26 mouse cellular contexts compared by ENCODE assay signal in the genomic region with DNA sequence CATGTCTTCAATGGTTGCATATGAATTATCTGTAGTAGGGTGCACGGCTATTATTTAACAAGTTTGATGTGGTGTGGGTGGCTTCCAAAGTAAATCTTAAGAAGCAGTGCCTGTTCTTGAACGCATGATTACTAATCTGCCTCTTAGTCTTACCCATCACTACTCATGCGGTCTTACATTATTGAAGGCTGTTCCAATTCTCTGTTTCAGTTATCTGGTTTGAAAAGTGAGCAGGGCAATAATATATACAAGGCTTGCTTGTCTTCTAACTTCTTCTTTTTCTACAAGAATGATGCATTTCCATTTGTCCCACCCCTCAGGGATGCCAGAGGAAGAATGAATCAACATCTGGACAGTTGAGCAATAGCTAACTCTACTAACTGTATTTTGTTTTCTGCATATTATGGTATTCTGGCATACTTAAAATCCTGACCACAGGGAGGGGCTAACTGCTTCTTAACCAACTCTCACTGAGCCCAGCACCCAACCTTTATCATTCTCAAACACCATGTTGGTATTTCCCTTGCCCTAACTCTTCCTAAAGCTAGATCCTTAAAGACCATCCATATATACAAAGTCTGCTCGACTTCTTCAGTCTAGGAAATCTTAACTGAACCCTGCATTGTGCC. TPM values are rescaled to one million over a fixed set of nuclear protein-coding genes. Genes with fewer than 3 reads are reported as not detected.
DNase-seq lines count a peak whose midpoint lies in the region; ATAC-seq and TF ChIP-seq lines count a peak whose summit lies in the region.
"Had no signal": no experiment of that assay in that cellular context is flagged by ENCODE, and none has a peak within 500 bp of the region (broad histone marks: within the 10 kb centered on the region; RNA-seq: fewer than 3 reads in every experiment).

No protein-coding gene starts in this region.

- intact Hi-C loops in heart, postnatal 10 days (cut with DNase I) = no loop called here

- TF ChIP-seq CTCF in C2C12 (IDR thresholded peaks at IDR 0.05; ENCODE audit: control insufficient read depth, insufficient read depth, insufficient read length) = no peak

- no peaks in the 10 kb centered on the region for H3K79me3 ChIP-seq in C2C12 (ENCODE audit: low read depth)

- H3K27me3 ChIP-seq in C2C12 (ENCODE audit: control insufficient read depth, insufficient read depth, insufficient read length) = no peaks in the 10 kb centered on the region
- H3K27me3 ChIP-seq in intestine, embryonic 15.5 days (replicated peaks) = no peaks in the 10 kb centered on the region
- H3K27me3 ChIP-seq: embryonic facial prominence, embryonic 15.5 days; kidney, embryonic 15.5 days; neural tube, embryonic 13.5 days had no signal

- H3K4me2 ChIP-seq in intestine, embryonic 15.5 days (replicated peaks) = no peak overlapping the region
- H3K4me2 ChIP-seq: embryonic facial prominence, embryonic 15.5 days; forebrain, embryonic 13.5 days; heart, embryonic 11.5 days; kidney, embryonic 15.5 days; neural tube, embryonic 13.5 days had no signal

- no peak overlapping the region for H3K4me3 ChIP-seq in C2C12 (ENCODE audit: insufficient read depth, poor library complexity, severe bottlenecking)
- H3K4me3 ChIP-seq in intestine, embryonic 15.5 days (replicated peaks) = no peak overlapping the region
- H3K4me3 ChIP-seq: embryonic facial prominence, embryonic 15.5 days; forebrain, embryonic 13.5 days; kidney, embryonic 15.5 days; layer of hippocampus, adult 2 months; limb, embryonic 10.5 days; neural tube, embryonic 13.5 days had no signal

- no peaks in the 10 kb centered on the region for H3K36me3 ChIP-seq in C2C12 (ENCODE audit: control insufficient read depth, insufficient read depth)
- no peaks in the 10 kb centered on the region for H3K36me3 ChIP-seq in intestine, embryonic 15.5 days
- H3K36me3 ChIP-seq: embryonic facial prominence, embryonic 15.5 days; kidney, embryonic 15.5 days; limb, embryonic 10.5 days; neural tube, embryonic 13.5 days had no signal

- no peaks in the 10 kb centered on the region for H3K9me3 ChIP-seq in intestine, embryonic 15.5 days
- H3K9me3 ChIP-seq: embryonic facial prominence, embryonic 15.5 days; forebrain, embryonic 13.5 days; kidney, embryonic 15.5 days; limb, embryonic 10.5 days; neural tube, embryonic 13.5 days had no signal

- no peak overlapping the region for H3ac ChIP-seq in C2C12 (ENCODE audit: control insufficient read depth, insufficient read length, low read depth)

- H3K9ac ChIP-seq in intestine, embryonic 15.5 days = no peak overlapping the region
- H3K9ac ChIP-seq: embryonic facial prominence, embryonic 15.5 days; forebrain, embryonic 13.5 days; kidney, embryonic 15.5 days; neural tube, embryonic 13.5 days had no signal

- peak; percentile 84 for DNase-seq in heart, adult 11 months
- no peak for DNase-seq in heart, postnatal 10 days
- DNase-seq in c-Kit-positive CD71-negative TER-119-negative erythroid progenitor cells, embryonic 14.5 days (ENCODE audit: low read depth) = peak; percentile 39
- no peak for DNase-seq in right cerebral cortex, postnatal 25 days
- no peak for DNase-seq in Muller cell, postnatal 12 days (ENCODE audit: inconsistent ontology term)
- DNase-seq: cerebellum, adult 11-12 months; heart, postnatal 4 days; lung, adult 18-20 months; retina, postnatal 1 day; thymus, postnatal 14 days had no signal

- H3K4me1 ChIP-seq in intestine, embryonic 15.5 days (replicated peaks) = no peaks in the 10 kb centered on the region
- H3K4me1 ChIP-seq: embryonic facial prominence, embryonic 15.5 days; forebrain, embryonic 13.5 days; limb, embryonic 10.5 days; neural tube, embryonic 13.5 days had no signal

- no peaks in the 10 kb centered on the region for H3K79me2 ChIP-seq in C2C12 (ENCODE audit: control insufficient read depth, insufficient read depth)

- no peak overlapping the region for H3K27ac ChIP-seq in intestine, embryonic 15.5 days
- H3K27ac ChIP-seq: embryonic facial prominence, embryonic 15.5 days; forebrain, embryonic 13.5 days; kidney, embryonic 15.5 days; layer of hippocampus, adult 2 months; limb, embryonic 10.5 days; neural tube, embryonic 13.5 days had no signal

- ATAC-seq in monocyte, adult 5-6 weeks (replicated peaks; ENCODE audit: insufficient number of reproducible peaks, low FRiP score, low TSS enrichment, poor library complexity, severe bottlenecking) = peak; percentile 72
- no peak for ATAC-seq in intestine, embryonic 15.5 days
- ATAC-seq: activated CD4-positive, CD25-positive, alpha-beta regulatory T cell, adult 4 months; forebrain, embryonic 13.5 days; inflammation-experienced regulatory T-cells, adult 6 months; midbrain, embryonic 16.5 days had no signal

- WGBS in intestine, embryonic 15.5 days = 82% methylated on average over 4 of the region's 4 CpGs

TF ChIP-seq in C2C12, 6 proteins besides CTCF, POLR2A, EP300 and RAD21:
- TF ChIP-seq MYOD1 (IDR thresholded peaks at IDR 0.05; ENCODE audit: control insufficient read depth, insufficient read length, low read depth) (no peak), CEBPB (IDR thresholded peaks at IDR 0.05; ENCODE audit: low read depth) (peak; percentile 99), FOSL1 (IDR thresholded peaks at IDR 0.05; ENCODE audit: insufficient read depth, low read length, poor library complexity, severe bottlenecking) (no peak), MAX (IDR thresholded peaks at IDR 0.05) (peak; percentile 63)
TF ChIP-seq in C2C12: peak in this region for 2.

RNA-seq across cellular contexts. Expression of a gene that starts 1.4 kb away (rescaled TPM):
- total RNA-seq in heart, postnatal 10 days (2021) = 1 to 10 TPM; 2.9 to 5.3 TPM
- polyA plus RNA-seq in C2C12 (2012; fragmentation: generic; extraction: Trizol) = 2.5 TPM
- total RNA-seq in monocyte, adult 5-6 weeks (2017) = 98.1 to 442 TPM (median 354 TPM) in 3 replicates
- 29.4 and 35.4 TPM in 2 replicates for polyA plus RNA-seq in intestine, embryonic 15.5 days (2015; fragmentation: Nextera tagmentation; extraction: Ambion mirVana)
- polyA plus RNA-seq: inflammation-experienced regulatory T-cells, adult 6 months had no signal

RNA-seq across cellular contexts. Expression of a gene that starts 15.8 kb away (rescaled TPM):
- total RNA-seq in heart, postnatal 10 days (2021) = 1 to 10 TPM; 3.0 to 4.5 TPM
- polyA plus RNA-seq in C2C12 (2012; fragmentation: generic; extraction: Trizol) = not detected
- total RNA-seq in monocyte, adult 5-6 weeks (2017) = 235 to 1,319 TPM (median 1,123 TPM) in 3 replicates
- polyA plus RNA-seq in intestine, embryonic 15.5 days (2015; fragmentation: Nextera tagmentation; extraction: Ambion mirVana) = 13.3 and 17.0 TPM in 2 replicates

RNA-seq across cellular contexts. Expression of a gene that starts 46.7 kb away (rescaled TPM):
- not detected for total RNA-seq in heart, postnatal 10 days (2021)
- polyA plus RNA-seq in C2C12 (2012; fragmentation: generic; extraction: Trizol) = 0.13 TPM
- total RNA-seq in monocyte, adult 5-6 weeks (2017) = 781 to 2,479 TPM (median 803 TPM) in 3 replicates
- 3.1 and 3.7 TPM in 2 replicates for polyA plus RNA-seq in intestine, embryonic 15.5 days (2015; fragmentation: Nextera tagmentation; extraction: Ambion mirVana)
- total RNA-seq: heart, postnatal 4 days; layer of hippocampus, adult 2 months; left cerebral cortex, adult 18-20 months had no signal
- polyA plus RNA-seq: forebrain, embryonic 13.5 days; heart, embryonic 11.5 days; kidney, embryonic 15.5 days; limb, embryonic 10.5 days; midbrain, embryonic 16.5 days; neural tube, embryonic 13.5 days had no signal

RNA-seq across cellular contexts. Expression of a gene that starts 55.1 kb away (rescaled TPM):
- not detected for total RNA-seq in heart, postnatal 10 days (2021)
- not detected for polyA plus RNA-seq in C2C12 (2012; fragmentation: generic; extraction: Trizol)
- total RNA-seq in monocyte, adult 5-6 weeks (2017) = 7.9 to 25.0 TPM (median 9.1 TPM) in 3 replicates
- not detected in 2 replicates for polyA plus RNA-seq in intestine, embryonic 15.5 days (2015; fragmentation: Nextera tagmentation; extraction: Ambion mirVana)
- total RNA-seq: heart, postnatal 4 days; layer of hippocampus, adult 2 months; left cerebral cortex, adult 18-20 months had no signal
- polyA plus RNA-seq: cortical plate, adult 2 months; embryonic facial prominence, embryonic 15.5 days; forebrain, embryonic 13.5 days; heart, embryonic 11.5 days; kidney, embryonic 15.5 days; limb, embryonic 10.5 days; midbrain, embryonic 16.5 days; neural tube, embryonic 13.5 days; stomach, embryonic 16.5 days had no signal

Comparison
In these comparisons a context has a peak if more than half of its experiments do, and no peak if none do; other contexts are left out.
1. DNase-seq: peak in heart, adult 11 months (single experiment) and c-Kit-positive CD71-negative TER-119-negative erythroid progenitor cells, embryonic 14.5 days (single experiment); none in heart, postnatal 10 days (0 of 2), right cerebral cortex, postnatal 25 days (single experiment) and Muller cell, postnatal 12 days (single experiment).
2. RNA of a gene that starts 1.4 kb away (total RNA-seq): 98.1 to 442 TPM in monocyte, adult 5-6 weeks; 2.9 to 5.3 TPM in heart, postnatal 10 days; every median in the first group is over 10 times any median in the second.
3. RNA of a gene that starts 15.8 kb away (total RNA-seq): 235 to 1,319 TPM in monocyte, adult 5-6 weeks; 3.0 to 4.5 TPM in heart, postnatal 10 days; every median in the first group is over 10 times any median in the second.
4. RNA of a gene that starts 46.7 kb away (total RNA-seq): 781 to 2,479 TPM in monocyte, adult 5-6 weeks; not detected in heart, postnatal 10 days; every median in the first group is over 100 times any median in the second.